Mouse (Mus musculus) forebrain, embryonic 13.5 days (tissue): ENCODE measurements at regions not wholly inside any gene's neighbourhood (a gene's known extent, or its start where the extent isn't known, plus 50 kb on each side); places are given as distances from the start of the nearest gene placed in this dataset.
"Not testable (repeated sequence)": the region's sequence is repeated elsewhere in the genome, so short reads cannot be mapped to it uniquely, and the experiment has no call there.

ENCODE experiments used
- ATAC-seq: fragments of 200-750 bp; cut with Nextera tagmentation; 2 replicates; pipeline ENCODE4 v1.8.0; 2017
- H3K27ac ChIP-seq: fragments of 300-500 bp; sonication (generic); 2 replicates; pipeline ENCODE4 v1.5.1; 2015; ENCODE audit warnings: inconsistent platforms, mild to moderate bottlenecking, moderate library complexity
- H3K27me3 ChIP-seq: fragments of 300-500 bp; sonication (generic); 2 replicates; pipeline ENCODE4 v1.6.1; 2015; ENCODE audit warnings: mild to moderate bottlenecking, inconsistent platforms
- H3K36me3 ChIP-seq: fragments of 300-500 bp; sonication (generic); 2 replicates; pipeline ENCODE4 v1.6.1; 2015; ENCODE audit warnings: mild to moderate bottlenecking, inconsistent platforms; ENCODE audit not compliant: poor library complexity, severe bottlenecking
- H3K4me1 ChIP-seq: fragments of 300-500 bp; sonication (generic); 2 replicates; pipeline ENCODE4 v1.6.1; 2015; ENCODE audit warnings: inconsistent platforms
- H3K4me2 ChIP-seq: fragments of 300-500 bp; sonication (generic); 2 replicates; pipeline ENCODE4 v1.6.1; 2015; ENCODE audit warnings: inconsistent platforms, mild to moderate bottlenecking, moderate library complexity
- H3K4me3 ChIP-seq: fragments of 300-500 bp; sonication (generic); 2 replicates; pipeline ENCODE4 v1.5.1; 2015; ENCODE audit warnings: mild to moderate bottlenecking, inconsistent platforms
- H3K9ac ChIP-seq: fragments of 300-500 bp; sonication (generic); 2 replicates; pipeline ENCODE4 v1.6.1; 2015; ENCODE audit warnings: mild to moderate bottlenecking, inconsistent platforms
- H3K9me3 ChIP-seq: fragments of 300-500 bp; sonication (generic); replicated peaks from 2 replicates; pipeline ENCODE4 v1.6.1; 2016; ENCODE audit warnings: inconsistent platforms
- WGBS: fragments of 180-500 bp; shearing (Covaris S2); methylation state at CpG from one replicate; pipeline ENCODE4 v1.1.7; 2015; 5-methylcytosine and 5-hydroxymethylcytosine counted together

- H3K9me3 ChIP-seq, result no peaks in the 10 kb centered on the region
Measured at GRCm38 (mm10) chr17:85858516-85858915, 170.4 kb upstream of the Six2 start.

GRCm38 (mm10) chr17:85857705-85858472 lies 169.8 kb upstream of the Six2 start:
- peak overlapping the region; percentile 12 for H3K4me3 ChIP-seq

More at GRCm38 (mm10) chr17:85858516-85858915, 170.4 kb upstream of the Six2 start:
- Histone ChIP-seq H3K27me3 (no peaks in the 10 kb centered on the region; the same call in 1 of the 2 replicates), H3K9ac (no peak overlapping the region), H3K27ac (no peak overlapping the region), H3K4me3 (no peak overlapping the region), H3K4me2 (peak overlapping the region; percentile 56), H3K36me3 (no peaks in the 10 kb centered on the region), H3K4me1 (peaks cover 14% of the 10 kb centered on the region)
- WGBS, result 78% methylated on average over 2 of the region's 2 CpGs
- ATAC-seq, result no peak

GRCm38 (mm10) chr17:85856894-85857293 lies 168.8 kb upstream of the Six2 start:
- H3K9ac ChIP-seq, H3K4me2 ChIP-seq, H3K9me3 ChIP-seq, H3K27ac ChIP-seq, H3K27me3 ChIP-seq, ATAC-seq, H3K4me3 ChIP-seq, H3K36me3 ChIP-seq: not testable (repeated sequence)
- WGBS, result 8% methylated on average over 4 of the region's 5 CpGs
- peaks cover 14% of the 10 kb centered on the region for H3K4me1 ChIP-seq

More at GRCm38 (mm10) chr17:85857705-85858472, 169.8 kb upstream of the Six2 start:
- H3K9ac ChIP-seq, result no peak overlapping the region
- no peaks in the 10 kb centered on the region for H3K9me3 ChIP-seq
- H3K27ac ChIP-seq, result no peak overlapping the region
- peaks cover 14% of the 10 kb centered on the region for H3K4me1 ChIP-seq
- ATAC-seq, result peak; percentile 84
- H3K27me3 ChIP-seq, result no peaks in the 10 kb centered on the region; the same call in 1 of the 2 replicates
- 15% methylated on average over 22 of the region's 22 CpGs for whole genome bisulfite sequencing
- peak overlapping the region; percentile 56 for H3K4me2 ChIP-seq
- H3K36me3 ChIP-seq, result no peaks in the 10 kb centered on the region

- no peaks in the 10 kb centered on the region for H3K9me3 ChIP-seq
- H3K27ac ChIP-seq, result no peak overlapping the region
- no peaks in the 10 kb centered on the region; the same call in 1 of the 2 replicates for H3K27me3 ChIP-seq
- H3K4me1 ChIP-seq, result peaks cover 9% of the 10 kb centered on the region
- H3K4me3 ChIP-seq, result no peak overlapping the region
- H3K9ac ChIP-seq, result no peak overlapping the region
- H3K4me2 ChIP-seq, result no peak overlapping the region
- ATAC-seq, result no peak
- 81% methylated on average over 5 of the region's 5 CpGs for WGBS
- no peaks in the 10 kb centered on the region for H3K36me3 ChIP-seq
Measured at GRCm38 (mm10) chr17:85853156-85853555, 165.1 kb upstream of the Six2 start.

GRCm38 (mm10) chr17:85848526-85848925 lies 160.5 kb upstream of the Six2 start:
- H3K9ac ChIP-seq, result no peak overlapping the region
- WGBS, result 95% methylated on average over 3 of the region's 3 CpGs
- H3K4me3 ChIP-seq, result no peak overlapping the region
- no peak overlapping the region for H3K4me2 ChIP-seq
- no peak for ATAC-seq
- no peaks in the 10 kb centered on the region for H3K27me3 ChIP-seq
- H3K36me3 ChIP-seq, result no peaks in the 10 kb centered on the region
- H3K9me3 ChIP-seq, result no peaks in the 10 kb centered on the region
- H3K27ac ChIP-seq, result no peak overlapping the region
- no peaks in the 10 kb centered on the region for H3K4me1 ChIP-seq

GRCm38 (mm10) chr17:85847756-85848155 lies 159.7 kb upstream of the Six2 start:
- 95% methylated on average over 7 of the region's 7 CpGs for WGBS
- Histone ChIP-seq H3K4me2 (no peak overlapping the region), H3K27me3 (no peaks in the 10 kb centered on the region), H3K27ac (no peak overlapping the region), H3K9me3 (no peaks in the 10 kb centered on the region; the same call in 1 of the 2 replicates), H3K4me3 (no peak overlapping the region), H3K9ac (no peak overlapping the region), H3K36me3 (no peaks in the 10 kb centered on the region), H3K4me1 (no peaks in the 10 kb centered on the region)
- no peak for ATAC-seq

- H3K9me3 ChIP-seq, result no peaks in the 10 kb centered on the region; the same call in 1 of the 2 replicates
- no peak for ATAC-seq
- no peak overlapping the region for H3K4me3 ChIP-seq
- H3K36me3 ChIP-seq, result no peaks in the 10 kb centered on the region
- no peaks in the 10 kb centered on the region for H3K4me1 ChIP-seq
- H3K27ac ChIP-seq, result no peak overlapping the region
- no peaks in the 10 kb centered on the region for H3K27me3 ChIP-seq
- no peak overlapping the region for H3K9ac ChIP-seq
- H3K4me2 ChIP-seq, result no peak overlapping the region
- WGBS, result 76% methylated on average over 6 of the region's 6 CpGs
Measured at GRCm38 (mm10) chr17:85845059-85845458, 157.0 kb upstream of the Six2 start.

GRCm38 (mm10) chr17:85844486-85844885 lies 156.4 kb upstream of the Six2 start:
- Histone ChIP-seq H3K36me3 (no peaks in the 10 kb centered on the region), H3K27me3 (no peaks in the 10 kb centered on the region), H3K27ac (no peak overlapping the region), H3K4me3 (no peak overlapping the region), H3K9ac (no peak overlapping the region), H3K9me3 (no peaks in the 10 kb centered on the region; the same call in 1 of the 2 replicates), H3K4me1 (no peaks in the 10 kb centered on the region), H3K4me2 (no peak overlapping the region)
- no peak for ATAC-seq
- WGBS, result 93% methylated on average over 13 of the region's 13 CpGs

- no peak for ATAC-seq
- H3K36me3 ChIP-seq, result no peaks in the 10 kb centered on the region
- H3K4me2 ChIP-seq, result no peak overlapping the region
- peaks cover 10% of the 10 kb centered on the region for H3K4me1 ChIP-seq
- H3K9me3 ChIP-seq, result no peaks in the 10 kb centered on the region
- H3K9ac ChIP-seq, result no peak overlapping the region
- no peak overlapping the region for H3K27ac ChIP-seq
- no peaks in the 10 kb centered on the region for H3K27me3 ChIP-seq
- H3K4me3 ChIP-seq, result no peak overlapping the region
- WGBS, result 76% methylated on average over 19 of the region's 19 CpGs
Measured at GRCm38 (mm10) chr17:85823036-85823435, 135.0 kb upstream of the Six2 start.

- Histone ChIP-seq H3K4me2 (no peak overlapping the region), H3K9me3 (no peaks in the 10 kb centered on the region), H3K27ac (no peak overlapping the region), H3K36me3 (no peaks in the 10 kb centered on the region), H3K9ac (no peak overlapping the region), H3K27me3 (no peaks in the 10 kb centered on the region), H3K4me3 (no peak overlapping the region), H3K4me1 (peaks cover 10% of the 10 kb centered on the region)
- no peak for ATAC-seq
- 76% methylated on average over 4 of the region's 4 CpGs for WGBS
Measured at GRCm38 (mm10) chr17:85821861-85822260, 133.8 kb upstream of the Six2 start.

GRCm38 (mm10) chr17:85818098-85818855 lies 130.2 kb upstream of the Six2 start:
- WGBS, result 94% methylated on average over 17 of the region's 17 CpGs
- Histone ChIP-seq H3K4me3 (no peak overlapping the region), H3K9ac (no peak overlapping the region), H3K36me3 (no peaks in the 10 kb centered on the region), H3K9me3 (no peaks in the 10 kb centered on the region), H3K27ac (no peak overlapping the region), H3K4me2 (no peak overlapping the region), H3K4me1 (peaks cover 4% of the 10 kb centered on the region; the same call in 1 of the 2 replicates), H3K27me3 (no peaks in the 10 kb centered on the region)
- ATAC-seq, result no peak

- no peak overlapping the region for H3K27ac ChIP-seq
- H3K9ac ChIP-seq, result no peak overlapping the region
- H3K4me1 ChIP-seq, result no peaks in the 10 kb centered on the region
- no peaks in the 10 kb centered on the region for H3K36me3 ChIP-seq
- H3K27me3 ChIP-seq, result no peaks in the 10 kb centered on the region
- H3K9me3 ChIP-seq, result no peaks in the 10 kb centered on the region
- WGBS, result 95% methylated on average over 8 of the region's 8 CpGs
- H3K4me2 ChIP-seq, result no peak overlapping the region
- no peak for ATAC-seq
- H3K4me3 ChIP-seq, result no peak overlapping the region
Measured at GRCm38 (mm10) chr17:85816521-85816920, 128.4 kb upstream of the Six2 start.
